Mouse (Mus musculus): ENCODE measurements around the gene Gramd4. TPM values are rescaled to one million over a fixed set of nuclear protein-coding genes. Genes with fewer than 3 reads are reported as not detected.
A peak's percentile ranks its signal among the peaks of the same experiment; 100 is the strongest.
"Not testable (repeated sequence)": the region's sequence is repeated elsewhere in the genome, so short reads cannot be mapped to it uniquely, and the experiment has no call there.

The Gramd4 gene
- total RNA-seq, 2 experiments from 2014 or later: 32.6 to 32.7 TPM

DNA sequence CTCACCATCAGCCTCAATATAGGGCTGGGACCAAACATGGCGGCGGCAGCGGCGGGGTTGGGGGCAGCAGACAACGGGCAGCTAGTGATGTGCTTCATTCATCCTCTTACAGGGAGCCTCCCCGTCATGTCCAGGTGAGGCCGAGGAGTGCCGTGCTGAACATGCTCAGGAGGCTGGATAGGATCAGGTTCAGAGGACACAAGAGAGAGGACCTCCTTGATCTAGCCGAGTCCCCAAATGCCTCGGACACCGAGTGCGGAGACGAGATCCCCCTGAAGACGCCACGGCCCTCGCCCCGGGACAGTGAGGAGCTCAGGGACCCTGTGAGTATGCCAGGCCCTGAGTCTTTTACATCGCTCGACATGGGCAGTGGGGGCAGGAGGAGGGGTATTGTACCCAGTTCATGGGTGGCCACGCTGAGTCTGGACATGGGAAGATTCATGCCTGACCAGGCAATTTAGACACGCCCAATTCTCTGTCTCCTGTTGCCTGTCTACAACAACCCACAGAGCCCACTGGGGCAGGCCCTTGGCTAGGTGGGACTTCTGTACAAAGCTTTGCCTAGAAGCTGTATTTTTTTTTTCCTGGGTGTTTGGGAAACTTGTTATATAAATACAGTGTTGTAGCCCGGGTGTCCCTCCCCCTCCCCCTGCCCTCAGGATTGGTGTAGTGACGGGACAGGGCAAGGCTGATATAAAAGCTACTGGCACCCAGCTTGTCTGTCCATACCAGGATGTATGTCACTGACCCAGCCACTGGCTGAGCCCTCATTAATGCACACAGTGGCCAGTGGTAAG is 33.9 kb downstream of the Gramd4 start:
- DNase-seq: no peak

DNA sequence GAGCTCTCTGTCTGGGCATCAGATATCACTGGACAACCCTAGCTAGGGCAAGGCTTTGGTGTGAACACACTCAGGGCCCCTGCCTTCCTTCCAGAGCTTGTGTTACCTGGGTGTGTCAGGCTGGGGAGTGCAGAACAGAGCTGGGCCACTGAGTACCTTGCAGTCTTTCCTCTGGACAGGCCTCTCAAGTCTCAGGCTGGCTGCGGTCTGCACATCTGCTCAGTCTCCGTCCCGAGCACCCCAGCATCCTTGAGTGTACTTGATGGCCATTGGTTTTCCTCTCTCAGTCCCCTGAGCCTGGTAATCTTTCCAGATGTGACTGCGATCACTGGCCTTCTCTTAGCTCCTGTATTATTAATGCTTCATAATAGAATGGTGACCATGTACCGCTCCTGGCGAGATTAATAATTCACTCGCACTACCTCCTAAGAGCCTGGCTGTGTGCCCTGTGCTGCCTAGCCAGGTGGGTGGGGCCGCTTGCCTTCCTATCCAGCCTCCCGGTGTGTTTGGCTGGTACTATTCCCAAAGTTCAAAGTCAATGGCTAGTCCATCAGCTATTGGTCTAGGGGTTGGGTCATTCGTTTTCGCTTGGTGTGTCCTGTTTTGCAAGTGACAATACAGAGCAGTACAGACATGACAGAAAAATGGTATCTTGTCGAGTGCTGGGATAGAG is 34.6 kb downstream of the Gramd4 start:
- peak; percentile 65 to 66 for DNase-seq

DNA sequence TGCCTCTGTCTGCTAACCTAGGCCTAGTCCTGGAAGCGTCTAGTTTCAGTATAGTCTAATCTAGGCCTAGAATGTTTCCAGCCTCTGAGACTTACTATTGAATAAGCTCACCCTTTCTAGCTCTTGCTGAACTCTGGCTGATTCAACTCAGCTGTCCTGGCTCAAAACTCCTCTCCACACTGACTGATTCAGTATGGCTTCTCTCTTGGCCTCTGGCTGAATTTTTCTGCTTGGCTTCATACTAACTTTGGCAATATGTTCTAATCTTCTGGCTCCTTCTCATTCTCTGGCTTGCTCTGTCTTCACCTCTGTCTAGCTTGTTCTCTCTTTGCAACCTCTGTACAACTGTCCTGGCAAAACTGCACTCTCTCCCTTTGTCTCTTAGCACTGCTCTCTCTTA is 35.7 kb downstream of the Gramd4 start:
- DNase-seq: peak; percentile 69 to 81

GRCm38 (mm10) chr15:86094324-86095121 is 37.0 kb downstream of the Gramd4 start:
- peak in 1 of 2 experiments; percentile 48 for DNase-seq

DNA sequence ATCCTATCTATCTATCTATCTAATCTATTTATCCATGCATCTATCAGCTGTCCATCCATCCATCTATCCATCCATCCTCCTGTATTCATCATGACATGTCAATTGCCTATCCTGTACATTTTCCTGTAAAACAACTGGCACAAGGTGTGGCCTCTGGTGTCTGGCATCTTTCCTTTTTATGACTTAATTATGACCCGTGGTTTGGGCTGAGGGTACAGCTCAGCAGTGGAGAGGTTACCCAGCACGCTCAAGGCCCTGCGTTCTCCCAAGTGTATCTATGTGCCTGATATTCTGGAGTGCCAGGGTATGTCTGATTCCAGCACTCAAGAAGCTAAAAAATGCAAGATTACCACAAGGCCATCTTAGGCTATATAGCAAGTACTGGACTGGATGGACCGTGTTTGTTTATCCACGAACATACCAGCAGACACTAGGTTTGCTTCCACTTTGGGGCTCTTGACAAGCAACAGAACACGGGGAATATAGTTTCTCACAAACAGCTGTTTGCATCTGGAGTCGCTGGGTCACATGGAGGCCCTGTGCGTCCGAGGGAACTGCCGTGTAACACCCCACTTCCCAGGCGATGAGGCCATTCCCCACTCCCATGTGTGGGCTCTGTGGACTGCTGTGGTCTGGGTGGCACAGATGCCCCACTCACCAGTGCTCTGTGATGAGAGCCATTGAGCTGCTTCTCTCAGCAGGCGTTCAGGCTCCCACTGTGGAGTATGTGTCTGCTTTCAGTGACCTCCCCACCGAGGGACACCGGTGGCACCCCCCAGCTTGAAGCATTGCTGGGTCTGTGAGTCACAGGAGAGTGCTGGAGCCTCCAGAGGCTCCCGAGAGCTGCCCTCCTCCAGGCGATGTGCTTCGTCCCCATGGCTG is 38.5 kb downstream of the Gramd4 start:
- peak; percentile 65 to 72 for DNase-seq

DNA sequence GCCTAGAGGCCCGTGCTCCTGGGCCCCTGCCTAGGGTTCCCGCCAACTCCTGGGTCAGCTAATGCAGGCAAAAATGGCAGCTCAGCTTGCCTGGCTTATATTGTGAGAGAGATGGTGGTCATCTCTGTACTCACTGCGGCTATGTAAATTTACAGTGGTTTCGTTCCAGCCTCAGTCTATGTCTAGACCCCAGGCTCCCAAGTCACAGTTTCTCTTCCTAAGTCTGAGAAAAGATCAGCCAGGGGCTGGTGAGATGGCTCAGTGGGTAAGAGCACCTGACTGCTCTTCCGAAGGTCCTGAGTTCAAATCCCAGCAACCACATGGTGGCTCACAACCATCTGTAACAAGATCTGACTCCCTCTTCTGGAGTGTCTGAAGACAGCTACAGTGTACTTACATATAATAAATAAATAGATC is 39.1 kb downstream of the Gramd4 start:
- not testable (repeated sequence) for DNase-seq

DNA sequence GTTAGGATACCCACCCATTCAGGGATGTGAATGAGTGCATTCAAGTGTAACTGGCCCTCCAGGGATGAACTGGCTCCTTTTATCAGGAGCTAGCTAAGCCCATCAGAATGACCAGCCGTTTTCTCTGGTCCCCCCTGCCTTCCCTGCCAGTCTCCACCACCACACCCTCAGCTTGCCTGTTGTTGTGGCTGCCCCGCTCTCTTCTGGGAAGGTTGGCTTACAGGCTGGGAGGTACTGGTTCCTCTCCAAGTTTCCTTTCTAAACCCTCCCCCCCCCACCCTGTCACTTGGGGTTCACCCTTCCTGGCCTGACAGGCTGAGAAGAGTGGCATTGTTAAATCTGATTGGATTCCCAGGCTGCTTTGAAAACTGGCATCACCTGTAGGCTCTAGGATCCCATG is 40.4 kb downstream of the Gramd4 start:
- no peak for DNase-seq

DNA sequence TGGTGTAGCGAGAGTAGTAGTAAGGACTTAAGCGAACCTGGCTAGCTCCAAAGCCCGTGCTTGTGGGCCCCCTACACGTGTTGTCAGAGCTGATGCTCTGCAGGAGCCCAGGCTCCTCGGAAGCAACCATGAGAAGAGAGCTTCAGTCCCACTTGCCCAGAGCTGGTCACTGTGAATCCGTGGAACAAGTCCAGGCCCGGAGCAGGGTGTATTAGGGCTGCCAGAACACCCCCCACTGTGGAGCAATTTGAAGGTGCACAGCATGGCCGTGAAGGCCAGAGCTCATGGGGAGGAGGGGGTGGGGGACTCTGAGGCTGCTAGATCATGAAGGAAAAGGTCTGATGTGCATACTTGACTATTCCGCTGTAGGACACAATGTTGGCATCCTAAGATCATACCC is 44.1 kb downstream of the Gramd4 start:
- no peak for DNase-seq

- no peak for DNase-seq
These were observed 44.8 kb downstream of the Gramd4 start for GRCm38 (mm10) chr15:86102308-86102707.

- DNase-seq: peak; percentile 61 to 62
These were observed 47.2 kb downstream of the Gramd4 start for GRCm38 (mm10) chr15:86104401-86105344.

GRCm38 (mm10) chr15:86105345-86105697 is 47.8 kb downstream of the Gramd4 start:
- DNase-seq: no peak

DNA sequence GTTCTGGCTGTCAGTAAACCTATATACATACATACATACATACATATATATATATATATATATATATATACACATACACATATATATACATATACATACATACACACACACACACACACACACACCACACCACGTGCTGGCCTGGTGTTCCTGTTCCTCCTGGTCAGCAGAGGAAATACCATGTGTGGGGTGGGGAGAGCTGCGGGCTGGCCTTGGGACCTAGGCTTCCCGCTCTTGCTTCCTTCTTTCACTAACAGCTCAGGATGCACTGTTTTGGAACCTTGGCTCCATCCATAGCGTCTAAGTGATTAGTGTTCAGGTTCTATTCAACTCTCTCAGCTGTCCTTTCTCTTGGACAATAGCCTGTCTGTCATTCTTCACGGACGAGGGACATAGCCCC is 48.3 kb downstream of the Gramd4 start:
- DNase-seq: no peak

DNA sequence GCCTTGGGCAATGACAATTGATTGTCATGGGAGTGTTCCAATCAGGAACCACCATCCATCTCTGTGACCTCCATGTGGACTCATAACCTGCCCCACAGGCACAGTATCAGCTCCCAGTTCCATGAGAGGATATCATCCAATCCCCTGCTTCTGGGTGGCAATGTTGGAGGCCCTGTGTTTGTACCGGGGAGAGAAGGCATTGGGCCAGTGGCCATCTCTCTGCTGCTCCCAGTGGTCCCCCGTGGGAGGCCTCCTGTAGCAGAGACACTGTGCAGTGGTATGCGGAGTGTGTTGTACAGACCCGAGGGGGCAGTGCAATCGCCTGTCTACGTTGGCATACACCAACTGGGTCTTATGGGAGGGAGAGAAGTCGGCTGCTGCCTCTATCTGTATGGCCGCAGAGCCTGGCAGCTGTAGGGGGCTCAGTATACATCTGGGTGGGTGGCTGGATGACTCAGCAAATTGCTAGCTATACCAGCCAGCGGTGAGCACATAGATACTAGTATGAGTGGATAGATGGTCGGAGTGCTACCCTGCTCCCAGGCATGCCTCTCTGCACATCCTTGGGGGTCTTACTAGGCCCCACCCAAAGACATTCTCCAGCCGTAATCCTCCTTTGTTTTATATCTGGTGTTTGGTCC is 50.5 kb downstream of the Gramd4 start:
- no peak for DNase-seq

DNA sequence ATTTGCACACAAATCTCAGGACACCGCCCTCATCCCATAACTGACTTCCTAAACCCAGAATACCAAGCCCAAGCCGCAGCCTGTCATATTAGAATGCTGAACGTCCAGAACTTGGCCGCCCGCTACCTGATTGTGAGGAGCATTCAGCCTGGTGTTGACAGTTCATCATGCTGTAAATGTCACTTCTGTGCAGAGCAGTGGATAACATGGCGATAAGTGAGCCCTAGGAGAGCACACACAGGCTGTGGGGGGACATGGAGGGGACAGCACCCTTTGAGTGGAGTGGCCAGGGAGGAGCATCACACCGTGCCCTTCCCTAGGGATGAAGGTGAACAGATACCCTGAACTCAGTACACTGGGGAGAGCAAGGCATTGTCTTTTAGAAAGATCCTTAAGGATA is 51.8 kb downstream of the Gramd4 start:
- peak; percentile 65 to 74 for DNase-seq

DNA sequence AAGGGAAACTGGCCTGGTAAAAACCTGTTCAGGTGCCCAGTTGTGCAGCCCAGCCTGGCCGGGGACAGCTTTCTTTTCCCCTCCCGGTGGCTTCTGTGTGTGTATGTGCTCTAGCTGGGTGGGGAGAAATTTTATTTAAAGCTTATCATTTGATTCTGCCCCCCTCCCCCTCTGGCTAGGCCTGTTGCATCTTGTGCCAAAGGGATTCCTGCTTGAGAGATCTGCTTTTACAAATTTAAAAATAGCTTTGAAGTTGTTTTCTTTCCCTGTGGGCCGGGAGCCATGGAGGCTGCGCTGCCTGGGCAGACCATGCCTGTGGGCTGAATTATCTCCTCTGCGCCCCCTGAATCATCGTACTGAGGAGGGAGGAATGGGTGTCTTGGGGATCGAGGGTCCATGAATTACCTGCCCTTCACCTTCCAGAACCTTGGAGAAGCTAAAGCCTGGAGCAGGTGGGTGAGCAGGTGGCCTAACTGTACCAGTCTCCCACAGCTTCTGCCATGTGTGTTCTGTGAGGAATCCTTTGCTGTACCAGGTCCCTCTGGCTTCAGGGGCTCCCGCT is 52.2 kb downstream of the Gramd4 start:
- peak; percentile 76 to 78 for DNase-seq

DNA sequence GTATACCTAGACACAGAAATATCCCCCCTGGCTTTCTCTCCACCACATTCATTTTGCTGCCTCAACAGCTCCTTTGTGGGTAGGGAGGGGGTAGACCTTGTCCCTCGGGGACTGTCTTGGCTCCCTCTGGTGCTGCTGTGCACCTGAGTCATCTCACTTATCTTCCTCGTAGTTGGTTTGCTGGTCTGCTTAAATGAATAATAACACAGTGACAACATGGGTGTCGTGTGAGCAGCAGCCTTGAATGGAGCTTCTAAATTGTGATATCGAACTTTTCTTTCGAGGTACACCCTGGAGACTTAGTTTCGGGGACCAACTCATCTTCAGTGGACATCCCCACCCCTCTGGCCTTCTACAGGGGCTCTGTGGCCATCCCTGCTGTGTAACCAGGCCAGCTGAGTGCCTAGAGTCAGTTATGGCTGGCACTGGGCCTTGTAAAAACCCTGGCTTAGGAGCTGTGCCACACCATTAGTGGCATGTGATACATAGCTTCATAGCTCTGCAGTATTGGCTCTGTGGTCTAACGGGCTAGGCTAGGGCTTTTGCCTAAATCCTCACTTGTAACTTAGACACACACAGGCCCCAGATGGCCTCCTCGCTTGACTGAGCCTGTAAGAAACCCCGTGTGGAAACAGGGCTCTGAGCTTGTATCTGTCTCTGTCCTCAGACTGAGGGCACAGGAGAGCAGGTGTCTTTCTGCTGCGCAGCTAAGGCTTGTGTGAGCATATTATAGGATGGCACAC is 53.0 kb downstream of the Gramd4 start:
- peak; percentile 35 to 53 for DNase-seq

DNA sequence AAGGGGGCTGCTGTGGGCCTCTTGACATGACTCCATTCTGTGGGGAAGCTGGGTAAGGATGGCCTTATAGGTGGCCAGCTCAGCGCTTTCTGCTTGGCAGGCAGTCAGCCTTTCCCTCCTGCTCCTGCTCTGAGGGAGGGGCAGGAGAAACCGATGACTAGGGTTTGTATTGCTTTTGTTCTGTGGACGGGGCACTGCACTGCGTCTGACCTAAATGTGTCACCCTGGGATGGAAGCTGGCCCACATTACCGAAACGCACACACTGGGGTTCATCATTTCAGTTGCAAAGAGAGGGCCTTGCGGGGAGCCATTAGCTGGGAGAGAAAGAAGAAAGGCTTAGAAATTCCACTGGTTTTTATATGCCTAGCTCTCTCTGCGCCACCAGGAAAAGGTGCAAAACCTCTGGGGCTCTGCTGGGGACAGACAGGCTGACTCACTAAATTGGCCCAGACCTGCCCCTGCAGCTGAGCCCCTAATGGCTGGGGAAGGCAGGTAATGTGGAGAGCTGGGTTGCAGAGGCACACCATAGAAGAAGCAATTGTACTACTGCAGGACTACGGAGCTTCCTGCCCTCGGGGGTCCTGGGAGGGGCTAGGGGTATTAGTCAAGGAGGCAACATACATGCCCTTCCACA is 55.3 kb downstream of the Gramd4 start:
- peak; percentile 37 to 41 for DNase-seq

- no peak for DNase-seq
These were observed 55.8 kb downstream of the Gramd4 start for GRCm38 (mm10) chr15:86113342-86113710.

GRCm38 (mm10) chr15:86116421-86116820 is 58.9 kb downstream of the Gramd4 start:
- DNase-seq: peak; percentile 58 to 74

Measured in heart, adult 18-20 months (tissue).